Mouse (Mus musculus) retina, adult 2 months (tissue): Measurements from ENCODE around the gene Prelid3b.
A peak's percentile ranks its signal among the peaks of the same experiment; 100 is the strongest.

Experiments used
- DNase-seq: peaks from one replicate; pipeline ENCODE4 v3.0.0-alpha.2; 2012; ENCODE audit warnings: low read depth, low spot score

The Prelid3b gene

GRCm38 (mm10) chr2:174472818-174473549 is at the start of gene Prelid3b:
Prelid3b (minus strand) TSS chr2:174473081.
- DNase-seq = peak; percentile 98

- no peak for DNase-seq
These were observed 49.3 kb upstream of the Prelid3b start for GRCm38 (mm10) chr2:174522134-174522533.

- DNase-seq = no peak
These were observed 44.5 kb upstream of the Prelid3b start for GRCm38 (mm10) chr2:174517141-174518079.

- no peak for DNase-seq
These were observed 42.0 kb upstream of the Prelid3b start for GRCm38 (mm10) chr2:174514887-174515286.

- no peak for DNase-seq
These were observed 40.9 kb upstream of the Prelid3b start for GRCm38 (mm10) chr2:174513827-174514226.

- DNase-seq = no peak
These were observed 36.9 kb upstream of the Prelid3b start for GRCm38 (mm10) chr2:174509825-174510224.

- no peak for DNase-seq
These were observed 35.1 kb upstream of the Prelid3b start for GRCm38 (mm10) chr2:174507998-174508397.

- no peak for DNase-seq
These were observed 30.1 kb upstream of the Prelid3b start for GRCm38 (mm10) chr2:174502831-174503460.

- DNase-seq = no peak
These were observed 29.4 kb upstream of the Prelid3b start for GRCm38 (mm10) chr2:174502321-174502720.

- DNase-seq = no peak
These were observed 28.6 kb upstream of the Prelid3b start for GRCm38 (mm10) chr2:174501517-174501916.

- no peak for DNase-seq
These were observed 28.1 kb upstream of the Prelid3b start for GRCm38 (mm10) chr2:174500814-174501503.

GRCm38 (mm10) chr2:174492858-174493257 is 20.0 kb upstream of the Prelid3b start:
- no peak for DNase-seq

GRCm38 (mm10) chr2:174487005-174487404 is 14.1 kb upstream of the Prelid3b start:
- DNase-seq = no peak

GRCm38 (mm10) chr2:174478746-174479145 is 5.9 kb upstream of the Prelid3b start:
- DNase-seq = no peak

GRCm38 (mm10) chr2:174477543-174478319 is 4.8 kb upstream of the Prelid3b start:
- DNase-seq = no peak

GRCm38 (mm10) chr2:174473550-174473927 is 658 bp upstream of the Prelid3b start:
- DNase-seq = no peak

GRCm38 (mm10) chr2:174472407-174472806 is 474 bp downstream of the Prelid3b start:
- DNase-seq = no peak

- DNase-seq = no peak
These were observed 2.0 kb downstream of the Prelid3b start for GRCm38 (mm10) chr2:174470786-174471405.

GRCm38 (mm10) chr2:174470333-174470732 is 2.5 kb downstream of the Prelid3b start:
- no peak for DNase-seq
